Mouse (Mus musculus): ENCODE measurements around the gene Npcd.

Npcd gene

GRCm38 (mm10) chr15:79803533-79804351 lies 30.3 kb downstream of the Npcd start:
- DNase-seq (ENCODE audit: low read depth): no peak

GRCm38 (mm10) chr15:79802304-79802703 lies 31.7 kb downstream of the Npcd start:
- no peak for DNase-seq (ENCODE audit: low read depth)

- no peak for DNase-seq (ENCODE audit: low read depth)
These were observed 32.4 kb downstream of the Npcd start for GRCm38 (mm10) chr15:79801646-79802045.

- DNase-seq (ENCODE audit: low read depth): no peak
These were observed 33.3 kb downstream of the Npcd start for GRCm38 (mm10) chr15:79800701-79801100.

GRCm38 (mm10) chr15:79798591-79798990 lies 35.4 kb downstream of the Npcd start:
- no peak for DNase-seq (ENCODE audit: low read depth)

- no peak for DNase-seq (ENCODE audit: low read depth)
These were observed 36.4 kb downstream of the Npcd start for GRCm38 (mm10) chr15:79797680-79798079.

- DNase-seq (ENCODE audit: low read depth): no peak
These were observed 36.9 kb downstream of the Npcd start for GRCm38 (mm10) chr15:79797096-79797495.

- DNase-seq (ENCODE audit: low read depth): no peak
These were observed 37.8 kb downstream of the Npcd start for GRCm38 (mm10) chr15:79796256-79796655.

GRCm38 (mm10) chr15:79794173-79794572 lies 39.9 kb downstream of the Npcd start:
- no peak for DNase-seq (ENCODE audit: low read depth)

GRCm38 (mm10) chr15:79793076-79793475 lies 41.0 kb downstream of the Npcd start:
- DNase-seq (ENCODE audit: low read depth): no peak

- DNase-seq (ENCODE audit: low read depth): no peak
These were observed 41.6 kb downstream of the Npcd start for GRCm38 (mm10) chr15:79792455-79792854.

- peak; percentile 81 for DNase-seq (ENCODE audit: low read depth)
These were observed 42.5 kb downstream of the Npcd start for GRCm38 (mm10) chr15:79791502-79791901.

GRCm38 (mm10) chr15:79790905-79791304 lies 43.1 kb downstream of the Npcd start:
- no peak for DNase-seq (ENCODE audit: low read depth)

- no peak for DNase-seq (ENCODE audit: low read depth)
These were observed 43.9 kb downstream of the Npcd start for GRCm38 (mm10) chr15:79790111-79790510.

GRCm38 (mm10) chr15:79787815-79788214 lies 46.2 kb downstream of the Npcd start:
- DNase-seq (ENCODE audit: low read depth): no peak

GRCm38 (mm10) chr15:79785056-79785455 lies 49.0 kb downstream of the Npcd start:
- DNase-seq (ENCODE audit: low read depth): no peak

- no peak for DNase-seq (ENCODE audit: low read depth)
These were observed 56.3 kb downstream of the Npcd start, which contains the start of gene Dnal4 for GRCm38 (mm10) chr15:79777749-79778148. Dnal4 (minus strand) TSS chr15:79777849.

GRCm38 (mm10) chr15:79775662-79776061 lies 58.4 kb downstream of the Npcd start:
- no peak for DNase-seq (ENCODE audit: low read depth)

- DNase-seq (ENCODE audit: low read depth): peak; percentile 98
These were observed 59.7 kb downstream of the Npcd start for GRCm38 (mm10) chr15:79774117-79775027.

- peak; percentile 75 for DNase-seq (ENCODE audit: low read depth)
These were observed 63.3 kb downstream of the Npcd start for GRCm38 (mm10) chr15:79770629-79771240.

GRCm38 (mm10) chr15:79768302-79768701 lies 65.7 kb downstream of the Npcd start:
- DNase-seq (ENCODE audit: low read depth): no peak

GRCm38 (mm10) chr15:79767327-79767961 lies 66.6 kb downstream of the Npcd start:
- DNase-seq (ENCODE audit: low read depth): peak; percentile 82

All from NIH3T3 (cell line).